Mouse (Mus musculus) intestine, embryonic 14.5 days (tissue): Measurements from ENCODE around the gene Rbm44. TPM values are rescaled to one million over a fixed set of nuclear protein-coding genes. Genes with fewer than 3 reads are reported as not detected.

Source experiments
- ATAC-seq: fragments of 200-750 bp; cut with Nextera tagmentation; replicated peaks from 2 replicates; pipeline ENCODE4 v1.8.0; 2017; ENCODE audit warnings: low read depth, moderate number of reproducible peaks, moderate TSS enrichment, moderate library complexity; ENCODE audit not compliant: low FRiP score, low TSS enrichment
- DNase-seq: peaks from one replicate; pipeline ENCODE4 v3.0.0-alpha.2; 2018; ENCODE audit warnings: low spot score
- H3K27ac ChIP-seq: fragments of 300-500 bp; sonication (generic); 2 replicates; pipeline ENCODE4 v1.5.1; 2014; ENCODE audit warnings: low read depth, mild to moderate bottlenecking, control low read depth
- H3K27me3 ChIP-seq: fragments of 300-500 bp; sonication (generic); replicated peaks from 2 replicates; pipeline ENCODE4 v1.6.1; 2014; ENCODE audit warnings: low read length, control low read depth; ENCODE audit not compliant: control insufficient read depth, insufficient read depth
- H3K36me3 ChIP-seq: fragments of 300-500 bp; sonication (generic); 2 replicates; pipeline ENCODE4 v1.6.1; 2014; ENCODE audit warnings: low read length, control low read depth; ENCODE audit not compliant: control insufficient read depth, insufficient read depth
- H3K4me1 ChIP-seq: fragments of 300-500 bp; sonication (generic); replicated peaks from 2 replicates; pipeline ENCODE4 v1.6.1; 2014; ENCODE audit warnings: low read length, control low read depth, mixed read lengths; ENCODE audit not compliant: control insufficient read depth, insufficient read depth
- H3K4me2 ChIP-seq: fragments of 300-500 bp; sonication (generic); 2 replicates; pipeline ENCODE4 v1.6.1; 2014; ENCODE audit warnings: low read length
- H3K4me3 ChIP-seq: fragments of 300-500 bp; sonication (generic); 2 replicates; pipeline ENCODE4 v1.5.1; 2014; ENCODE audit warnings: low read depth, low read length, control low read depth, mixed read lengths
- H3K9ac ChIP-seq: fragments of 300-500 bp; sonication (generic); 2 replicates; pipeline ENCODE4 v1.6.1; 2014; ENCODE audit warnings: mild to moderate bottlenecking, low read length
- H3K9me3 ChIP-seq: fragments of 300-500 bp; sonication (generic); 2 replicates; pipeline ENCODE4 v1.6.1; 2016; ENCODE audit warnings: low read length, control low read depth; ENCODE audit not compliant: control insufficient read depth
- WGBS: fragments of 180-500 bp; shearing (Covaris S2); extraction: QIAGEN DNeasy Blood & Tissue Kit; methylation state at CpG from one replicate; pipeline ENCODE4 v1.1.7; 2014; 5-methylcytosine and 5-hydroxymethylcytosine counted together
- polyA plus RNA-seq: library from polyadenylated mRNA; unstranded; fragments of >200 nt; fragmentation: Nextera tagmentation; extraction: Ambion mirVana; gene quantifications from 2 replicates; pipeline ENCODE4 v1.2.1, GENCODE M21; 2014

Rbm44 gene
- polyA plus RNA-seq, 1 experiment from 2014 or later: 1.3 TPM

- Histone ChIP-seq H3K4me2 (no peak overlapping the region), H3K4me3 (no peak overlapping the region), H3K4me1 (peaks cover 9% of the 10 kb centered on the region; the same call in 1 of the 2 replicates), H3K36me3 (no peaks in the 10 kb centered on the region), H3K27me3 (no peaks in the 10 kb centered on the region), H3K9ac (no peak overlapping the region), H3K27ac (no peak overlapping the region), H3K9me3 (no peaks in the 10 kb centered on the region)
- ATAC-seq (no peak), DNase-seq (no peak)
- 74% methylated on average over 3 of the region's 3 CpGs for WGBS
Observed at GRCm38 (mm10) chr1:91207334-91208074, 62.6 kb downstream of the Rbm44 start.

- ATAC-seq: no peak
- Histone ChIP-seq H3K4me3 (no peak overlapping the region), H3K36me3 (no peaks in the 10 kb centered on the region), H3K4me1 (peaks cover 9% of the 10 kb centered on the region; the same call in 1 of the 2 replicates), H3K9ac (no peak overlapping the region), H3K4me2 (no peak overlapping the region), H3K9me3 (no peaks in the 10 kb centered on the region), H3K27ac (no peak overlapping the region), H3K27me3 (no peaks in the 10 kb centered on the region)
- WGBS: 89% methylated on average over 6 of the region's 6 CpGs
- DNase-seq: no peak
Observed at GRCm38 (mm10) chr1:91209343-91209742, 64.5 kb downstream of the Rbm44 start.

GRCm38 (mm10) chr1:91209785-91210184 is 64.9 kb downstream of the Rbm44 start:
- no peaks in the 10 kb centered on the region for H3K27me3 ChIP-seq
- no peak overlapping the region for H3K4me2 ChIP-seq
- H3K4me1 ChIP-seq: peaks cover 9% of the 10 kb centered on the region; the same call in 1 of the 2 replicates
- WGBS: 78% methylated on average over 6 of the region's 6 CpGs
- H3K9me3 ChIP-seq: no peaks in the 10 kb centered on the region
- ATAC-seq (no peak), DNase-seq (no peak)
- H3K4me3 ChIP-seq: no peak overlapping the region
- no peaks in the 10 kb centered on the region for H3K36me3 ChIP-seq
- H3K27ac ChIP-seq: no peak overlapping the region
- H3K9ac ChIP-seq: no peak overlapping the region

- ATAC-seq (0 out of 2 replicates have a peak, but pooled peaks have one; percentile 12), DNase-seq (peak; percentile 75)
- H3K27me3 ChIP-seq: no peaks in the 10 kb centered on the region
- H3K4me2 ChIP-seq: no peak overlapping the region
- WGBS: 74% methylated on average over 1 of the region's 1 CpGs
- H3K27ac ChIP-seq: no peak overlapping the region
- H3K4me1 ChIP-seq: peaks cover 9% of the 10 kb centered on the region; the same call in 1 of the 2 replicates
- H3K9ac ChIP-seq: no peak overlapping the region
- no peak overlapping the region for H3K4me3 ChIP-seq
- H3K36me3 ChIP-seq: no peaks in the 10 kb centered on the region
- no peaks in the 10 kb centered on the region for H3K9me3 ChIP-seq
Observed at GRCm38 (mm10) chr1:91211099-91211498, 66.2 kb downstream of the Rbm44 start.

- 54% methylated on average over 7 of the region's 7 CpGs for WGBS
- no peak overlapping the region for H3K9ac ChIP-seq
Observed at GRCm38 (mm10) chr1:91211591-91212008, 66.7 kb downstream of the Rbm44 start.

GRCm38 (mm10) chr1:91215264-91215663 is 70.4 kb downstream of the Rbm44 start:
- no peaks in the 10 kb centered on the region for H3K27me3 ChIP-seq
- H3K27ac ChIP-seq: no peak overlapping the region
- no peaks in the 10 kb centered on the region for H3K36me3 ChIP-seq
- H3K9me3 ChIP-seq: no peaks in the 10 kb centered on the region
- H3K4me1 ChIP-seq: peaks cover 13% of the 10 kb centered on the region; the same call in 1 of the 2 replicates
- H3K9ac ChIP-seq: no peak overlapping the region
- DNase-seq (no peak), ATAC-seq (no peak)
- no peak overlapping the region for H3K4me2 ChIP-seq
- WGBS: 90% methylated on average over 1 of the region's 1 CpGs
- H3K4me3 ChIP-seq: no peak overlapping the region

More at GRCm38 (mm10) chr1:91211591-91212008, 66.7 kb downstream of the Rbm44 start:
- DNase-seq (peak; percentile 59), ATAC-seq (no peak)
- Histone ChIP-seq H3K27ac (peak overlapping the region; percentile 10; the same call in 1 of the 2 replicates), H3K36me3 (no peaks in the 10 kb centered on the region), H3K4me2 (no peak overlapping the region), H3K4me1 (peaks cover 9% of the 10 kb centered on the region; the same call in 1 of the 2 replicates), H3K9me3 (no peaks in the 10 kb centered on the region), H3K4me3 (no peak overlapping the region), H3K27me3 (no peaks in the 10 kb centered on the region)

GRCm38 (mm10) chr1:91215981-91216380 is 71.1 kb downstream of the Rbm44 start:
- ATAC-seq (no peak), DNase-seq (no peak)
- no peak overlapping the region for H3K9ac ChIP-seq
- H3K4me1 ChIP-seq: peaks cover 13% of the 10 kb centered on the region; the same call in 1 of the 2 replicates
- H3K9me3 ChIP-seq: no peaks in the 10 kb centered on the region
- no peaks in the 10 kb centered on the region for H3K36me3 ChIP-seq
- H3K27ac ChIP-seq: no peak overlapping the region
- WGBS: 41% methylated on average over 1 of the region's 1 CpGs
- no peaks in the 10 kb centered on the region for H3K27me3 ChIP-seq
- H3K4me2 ChIP-seq: no peak overlapping the region
- no peak overlapping the region for H3K4me3 ChIP-seq

GRCm38 (mm10) chr1:91216504-91217267 is 71.8 kb downstream of the Rbm44 start:
- no peak for DNase-seq
- no peak for ATAC-seq
- H3K27ac ChIP-seq: 0 out of 2 replicates have a peak overlapping the region, but pooled peaks have one; percentile 2
- no peaks in the 10 kb centered on the region for H3K36me3 ChIP-seq
- H3K27me3 ChIP-seq: no peaks in the 10 kb centered on the region
- peaks cover 8% of the 10 kb centered on the region; the same call in 1 of the 2 replicates for H3K4me1 ChIP-seq
- H3K4me2 ChIP-seq: no peak overlapping the region
- no peaks in the 10 kb centered on the region for H3K9me3 ChIP-seq
- H3K9ac ChIP-seq: no peak overlapping the region
- WGBS: 52% methylated on average over 10 of the region's 10 CpGs
- no peak overlapping the region for H3K4me3 ChIP-seq
